8 mouse cellular contexts compared by ENCODE assay signal in the genomic region with DNA sequence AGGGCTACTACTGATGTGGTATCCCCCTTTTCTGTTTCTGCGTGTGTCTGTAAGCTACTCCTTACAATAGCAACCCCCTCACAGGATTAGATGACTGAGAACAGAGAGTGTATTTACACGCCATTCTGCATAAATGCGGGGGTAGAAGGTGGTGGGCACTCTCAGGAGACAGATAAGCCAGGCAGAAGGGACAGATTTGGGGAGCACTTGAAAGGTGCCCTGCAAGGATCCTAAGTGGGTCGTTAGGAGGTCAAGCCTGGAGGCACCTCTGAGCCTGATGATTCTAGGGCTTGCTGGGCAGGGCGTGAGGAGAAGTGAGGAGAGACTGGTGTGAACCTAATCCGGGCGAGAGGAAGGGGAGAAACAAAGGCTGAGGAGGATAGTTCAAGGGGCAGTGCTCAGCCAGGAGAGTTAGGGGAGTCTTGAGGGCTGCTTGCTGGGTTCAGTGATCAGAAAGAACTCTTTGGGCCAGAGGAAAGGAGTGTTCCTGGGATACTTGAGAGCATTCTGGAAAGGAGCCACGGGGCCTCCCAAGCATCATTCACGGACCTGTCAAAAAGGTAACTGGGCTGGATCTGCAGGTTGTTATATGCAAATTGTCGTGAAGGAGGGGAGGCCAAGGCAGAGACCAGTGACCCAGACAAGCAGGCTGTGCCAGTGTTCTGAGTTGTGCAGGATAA. TPM values are rescaled to one million over a fixed set of nuclear protein-coding genes. Genes with fewer than 3 reads are reported as not detected.
DNase-seq lines count a peak whose midpoint lies in the region; ATAC-seq lines count a peak whose summit lies in the region.
"Had no signal": no experiment of that assay in that cellular context is flagged by ENCODE, and none has a peak within 500 bp of the region (broad histone marks: within the 10 kb centered on the region; RNA-seq: fewer than 3 reads in every experiment).

No protein-coding gene starts in this region.

- DNase-seq in urinary bladder, postnatal 25 days (ENCODE audit: low spot score): peak; percentile 26
- DNase-seq in urinary bladder, postnatal 10 days (ENCODE audit: low spot score): no peak
- no peak for DNase-seq in forebrain, embryonic 11.5 days (ENCODE audit: low spot score)
- peak; percentile 25 for DNase-seq in kidney, postnatal 10 days
- DNase-seq in midbrain, embryonic 11.5 days (ENCODE audit: low spot score, missing footprints): peak; percentile 91
- no peak for DNase-seq in left cerebral cortex, adult 8-10 months (ENCODE audit: low spot score in 2 of 2)
- DNase-seq in adrenal gland, adult 18-20 months (ENCODE audit: low spot score in 2 of 2): no peak

- no peaks in the 10 kb centered on the region for H3K27me3 ChIP-seq in forebrain, embryonic 11.5 days (ENCODE audit: control insufficient read depth, insufficient read depth, low read length)
- H3K27me3 ChIP-seq in midbrain, embryonic 11.5 days (ENCODE audit: control insufficient read depth, insufficient read depth, low read length): no peaks in the 10 kb centered on the region

- H3K27ac ChIP-seq in forebrain, embryonic 11.5 days (ENCODE audit: low read depth, low read length): no peak overlapping the region
- H3K27ac ChIP-seq in midbrain, embryonic 11.5 days (ENCODE audit: low read depth, low read length): no peak overlapping the region; the same call in 1 of the 2 replicates

- H3K4me3 ChIP-seq in forebrain, embryonic 11.5 days (ENCODE audit: low read depth, low read length): peak overlapping the region; percentile 64
- H3K4me3 ChIP-seq in midbrain, embryonic 11.5 days (ENCODE audit: low read depth, low read length): peak overlapping the region; percentile 67

- no peaks in the 10 kb centered on the region for H3K9me3 ChIP-seq in forebrain, embryonic 11.5 days (ENCODE audit: control insufficient read depth, low read length)
- no peaks in the 10 kb centered on the region for H3K9me3 ChIP-seq in midbrain, embryonic 11.5 days (ENCODE audit: control insufficient read depth, low read length)

- H3K9ac ChIP-seq in forebrain, embryonic 11.5 days (ENCODE audit: low read length): peak overlapping the region; percentile 70
- H3K9ac ChIP-seq in midbrain, embryonic 11.5 days (ENCODE audit: low read length): peak overlapping the region; percentile 80

- ATAC-seq in forebrain, embryonic 11.5 days (replicated peaks; ENCODE audit: low FRiP score): 0 out of 2 replicates have a peak, but pooled peaks have one; percentile 1
- peak; percentile 2; the same call in 1 of the 2 replicates for ATAC-seq in midbrain, embryonic 11.5 days (ENCODE audit: low FRiP score)

- H3K36me3 ChIP-seq in forebrain, embryonic 11.5 days (ENCODE audit: control insufficient read depth, insufficient read depth, low read length): peaks cover 19% of the 10 kb centered on the region
- peaks cover 26% of the 10 kb centered on the region for H3K36me3 ChIP-seq in midbrain, embryonic 11.5 days (ENCODE audit: control insufficient read depth, insufficient read depth, low read length)

- H3K4me2 ChIP-seq in forebrain, embryonic 11.5 days (ENCODE audit: low read depth, low read length, severe bottlenecking): peak overlapping the region; percentile 56
- H3K4me2 ChIP-seq in midbrain, embryonic 11.5 days: peak overlapping the region; percentile 74

- 18% methylated on average over 10 of the region's 10 CpGs for WGBS in forebrain, embryonic 11.5 days
- 15% methylated on average over 10 of the region's 10 CpGs for WGBS in midbrain, embryonic 11.5 days

- H3K4me1 ChIP-seq in forebrain, embryonic 11.5 days (replicated peaks; ENCODE audit: control insufficient read depth, insufficient read depth, low read length): peaks cover 6% of the 10 kb centered on the region; the same call in 1 of the 2 replicates
- H3K4me1 ChIP-seq in midbrain, embryonic 11.5 days (ENCODE audit: control insufficient read depth, insufficient read depth, low read length): peaks cover 6% of the 10 kb centered on the region; the same call in 1 of the 2 replicates

RNA-seq across cellular contexts. Expression of gene Ctu1, which starts 0.9 kb away (rescaled TPM):
- 13.7 and 14.3 TPM in 2 replicates for polyA plus RNA-seq in forebrain, embryonic 11.5 days (2014; fragmentation: Nextera tagmentation; extraction: Ambion mirVana)
- 9.3 and 9.9 TPM in 2 replicates for polyA plus RNA-seq in midbrain, embryonic 11.5 days (2014; fragmentation: Nextera tagmentation; extraction: Ambion mirVana)
- total RNA-seq in left cerebral cortex, adult 8-10 months (2022): 1 to 10 TPM; 7.9 to 9.9 (median 9.3) TPM
- 10 to 100 TPM; 10.9 to 13.9 TPM for total RNA-seq in adrenal gland, adult 18-20 months (2021)

RNA-seq across cellular contexts. Expression of gene Siglece, which starts 12.8 kb away (rescaled TPM):
- 0.32 and 0.67 TPM in 2 replicates for polyA plus RNA-seq in forebrain, embryonic 11.5 days (2014; fragmentation: Nextera tagmentation; extraction: Ambion mirVana)
- polyA plus RNA-seq in midbrain, embryonic 11.5 days (2014; fragmentation: Nextera tagmentation; extraction: Ambion mirVana): 0.26 and 0.51 TPM in 2 replicates
- total RNA-seq in left cerebral cortex, adult 8-10 months (2022): 1 to 10 TPM; 1.1 to 1.3 (median 1.3) TPM
- total RNA-seq in adrenal gland, adult 18-20 months (2021): 1 to 10 TPM; 3.4 to 3.6 TPM

RNA-seq across cellular contexts. Expression of gene Klk14, which starts 17.5 kb away (rescaled TPM):
- polyA plus RNA-seq in forebrain, embryonic 11.5 days (2014; fragmentation: Nextera tagmentation; extraction: Ambion mirVana): not detected in 2 replicates
- polyA plus RNA-seq in midbrain, embryonic 11.5 days (2014; fragmentation: Nextera tagmentation; extraction: Ambion mirVana): not detected in 2 replicates
- not detected for total RNA-seq in left cerebral cortex, adult 8-10 months (2022)
- not detected for total RNA-seq in adrenal gland, adult 18-20 months (2021)
- total RNA-seq: hematopoietic stem cell, adult 5-6 weeks had no signal

RNA-seq across cellular contexts. Expression of gene Ceacam18, which starts 38.2 kb away (rescaled TPM):
- not detected in 2 replicates for polyA plus RNA-seq in forebrain, embryonic 11.5 days (2014; fragmentation: Nextera tagmentation; extraction: Ambion mirVana)
- not detected in 2 replicates for polyA plus RNA-seq in midbrain, embryonic 11.5 days (2014; fragmentation: Nextera tagmentation; extraction: Ambion mirVana)
- not detected for total RNA-seq in left cerebral cortex, adult 8-10 months (2022)
- not detected for total RNA-seq in adrenal gland, adult 18-20 months (2021)
- total RNA-seq: hematopoietic stem cell, adult 5-6 weeks had no signal

RNA-seq across cellular contexts. Expression of gene Klk13, which starts 39.6 kb away (rescaled TPM):
- polyA plus RNA-seq in forebrain, embryonic 11.5 days (2014; fragmentation: Nextera tagmentation; extraction: Ambion mirVana): 0.40 TPM in 1 of 2 replicates, not detected in the other
- 0.29 TPM in 1 of 2 replicates, not detected in the other for polyA plus RNA-seq in midbrain, embryonic 11.5 days (2014; fragmentation: Nextera tagmentation; extraction: Ambion mirVana)
- total RNA-seq in left cerebral cortex, adult 8-10 months (2022): not detected
- under 1 TPM in 1 of 2 experiments, not detected in 1; 0.45 TPM for total RNA-seq in adrenal gland, adult 18-20 months (2021)
- total RNA-seq: hematopoietic stem cell, adult 5-6 weeks had no signal

Comparison
In these comparisons a context has a peak if more than half of its experiments do, and no peak if none do; other contexts are left out.
1. DNase-seq: peak in urinary bladder, postnatal 25 days (single experiment), kidney, postnatal 10 days (single experiment) and midbrain, embryonic 11.5 days (single experiment); none in urinary bladder, postnatal 10 days (single experiment), forebrain, embryonic 11.5 days (single experiment), left cerebral cortex, adult 8-10 months (0 of 2) and adrenal gland, adult 18-20 months (0 of 2).